Mouse (Mus musculus) gonadal fat pad, adult 2 months (tissue): ENCODE data around the gene Wrap73. TPM values are rescaled to one million over a fixed set of nuclear protein-coding genes. Genes with fewer than 3 reads are reported as not detected.

Experiments used
- DNase-seq: peaks from one replicate; pipeline ENCODE4 v3.0.0-alpha.2; 2012; ENCODE audit warnings: low read depth
- polyA plus RNA-seq: library from polyadenylated mRNA; depleted of rRNA; stranded (reverse); fragments of >200 nt; gene quantifications from 2 replicates; pipeline ENCODE4 v1.2.3, GENCODE M21; 2012; rRNA removed

Gene Wrap73
- polyA plus RNA-seq, 1 experiment, result 18.0 TPM

DNA sequence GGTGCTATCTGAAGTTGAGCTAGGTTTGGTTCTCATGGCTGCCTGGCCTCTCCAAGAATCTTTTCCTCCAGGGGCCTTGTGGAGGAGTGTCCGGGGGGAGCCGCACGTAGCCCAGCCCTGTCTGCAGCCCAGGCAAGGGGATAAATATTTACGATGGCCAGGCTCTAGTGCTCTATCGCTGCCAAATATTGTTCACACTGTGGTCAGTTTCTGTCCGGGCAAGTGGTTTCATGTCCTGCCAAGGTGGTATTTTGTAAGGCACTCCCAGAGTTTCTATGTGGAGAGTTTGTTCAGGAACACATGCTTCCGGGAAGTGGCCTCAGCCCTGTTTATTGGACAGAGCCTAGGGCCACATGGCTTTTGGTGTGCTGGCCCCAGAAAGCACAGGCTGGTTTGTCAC lies 38.8 kb downstream of the Wrap73 start:
- no peak for DNase-seq

- DNase-seq, result no peak
These were observed 41.4 kb downstream of the Wrap73 start for GRCm38 (mm10) chr4:154183566-154183965.

DNA sequence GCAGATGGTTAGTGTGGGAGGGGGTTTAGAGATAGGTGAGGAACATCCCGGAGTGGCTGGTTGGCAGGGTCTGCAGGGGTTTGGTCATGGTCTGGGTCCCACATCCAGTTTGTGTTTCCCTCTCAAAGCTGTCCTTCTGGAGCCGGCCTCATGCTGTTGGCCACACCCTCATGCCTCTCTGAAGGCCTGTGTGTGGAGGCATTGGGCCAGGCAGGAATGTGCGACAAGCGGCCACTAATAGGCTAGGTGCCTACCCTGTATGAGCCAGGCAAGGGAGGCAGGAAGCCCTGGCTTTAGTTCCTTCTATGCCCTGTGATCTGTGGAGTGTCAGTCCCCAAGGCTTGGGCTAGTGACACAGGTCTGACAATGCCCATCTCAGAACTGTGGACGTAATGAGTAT lies 42.8 kb downstream of the Wrap73 start:
- DNase-seq, result no peak

GRCm38 (mm10) chr4:154186002-154186537 lies 43.9 kb downstream of the Wrap73 start:
- DNase-seq, result no peak

- DNase-seq, result no peak
These were observed 46.8 kb downstream of the Wrap73 start for GRCm38 (mm10) chr4:154188948-154189347.

- no peak for DNase-seq
These were observed 55.8 kb downstream of the Wrap73 start for GRCm38 (mm10) chr4:154197961-154198360.

DNA sequence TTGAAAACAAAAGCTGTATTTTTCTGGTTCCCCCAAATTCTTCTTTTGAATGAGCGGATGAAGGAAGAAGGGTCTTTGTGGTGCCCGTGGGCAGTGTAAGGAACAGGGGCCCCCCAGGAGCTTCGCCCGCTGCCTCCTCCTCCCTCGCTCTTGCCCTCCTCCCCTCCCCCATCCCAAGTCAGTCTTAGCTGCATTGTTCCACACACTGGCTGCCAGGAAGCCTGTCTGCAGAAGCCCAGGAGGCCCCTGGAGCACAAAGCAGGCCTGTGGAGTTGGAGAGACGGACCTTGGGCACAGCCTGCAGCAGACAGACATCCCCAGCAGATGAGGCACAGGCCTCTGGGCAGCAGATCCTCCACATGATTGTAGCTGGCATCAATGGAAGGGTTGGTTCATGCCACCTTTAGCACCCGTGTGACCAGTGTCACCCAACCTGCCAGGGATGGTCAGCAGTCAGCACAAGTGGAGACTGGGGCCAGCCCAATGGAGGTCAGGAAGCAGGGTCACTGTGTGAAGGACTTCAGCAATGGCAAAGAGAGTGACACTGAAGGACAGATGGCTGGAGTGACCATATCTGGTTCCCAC lies 56.3 kb downstream of the Wrap73 start:
- DNase-seq, result no peak

DNA sequence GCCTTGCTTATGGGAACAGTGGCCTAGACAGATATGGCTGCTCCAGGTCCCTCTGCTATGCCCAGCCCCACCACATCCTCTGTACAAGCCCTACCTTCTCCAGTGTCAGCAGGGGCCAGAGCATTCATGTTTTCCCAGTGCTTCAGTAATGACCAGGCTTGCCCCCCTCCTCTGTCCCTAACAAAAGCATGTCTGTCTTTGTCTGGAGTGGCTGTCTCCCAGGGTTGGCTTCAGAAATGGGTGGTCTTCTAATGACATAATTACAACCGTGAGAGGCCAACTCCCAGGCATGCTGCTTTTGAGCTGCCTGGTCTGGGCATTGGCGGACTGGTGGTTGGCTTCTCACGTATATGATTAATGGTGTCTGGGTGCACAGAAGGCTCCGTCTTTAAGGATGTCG lies 59.3 kb downstream of the Wrap73 start:
- no peak for DNase-seq

GRCm38 (mm10) chr4:154204532-154204931 lies 62.4 kb downstream of the Wrap73 start:
- DNase-seq, result no peak

DNA sequence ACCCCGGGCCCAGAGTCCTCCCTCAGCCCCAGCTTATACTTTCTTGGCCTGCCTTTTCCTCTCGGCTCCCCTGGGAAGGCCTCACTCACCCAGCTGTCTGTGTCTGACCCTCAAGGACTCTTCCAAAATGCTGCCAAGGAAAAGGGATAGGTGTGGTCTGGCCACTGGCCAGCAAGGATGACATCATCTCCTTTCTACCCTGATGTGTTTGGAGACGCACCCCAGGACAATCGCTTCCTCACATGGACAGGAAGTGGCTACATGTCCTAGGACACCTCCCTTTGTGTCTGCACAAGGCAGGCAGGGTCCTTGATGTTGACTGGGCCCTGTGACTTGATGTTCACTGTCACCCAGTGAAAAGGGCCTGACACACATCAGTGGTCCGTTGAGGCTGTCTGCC lies 63.2 kb downstream of the Wrap73 start:
- no peak for DNase-seq

DNA sequence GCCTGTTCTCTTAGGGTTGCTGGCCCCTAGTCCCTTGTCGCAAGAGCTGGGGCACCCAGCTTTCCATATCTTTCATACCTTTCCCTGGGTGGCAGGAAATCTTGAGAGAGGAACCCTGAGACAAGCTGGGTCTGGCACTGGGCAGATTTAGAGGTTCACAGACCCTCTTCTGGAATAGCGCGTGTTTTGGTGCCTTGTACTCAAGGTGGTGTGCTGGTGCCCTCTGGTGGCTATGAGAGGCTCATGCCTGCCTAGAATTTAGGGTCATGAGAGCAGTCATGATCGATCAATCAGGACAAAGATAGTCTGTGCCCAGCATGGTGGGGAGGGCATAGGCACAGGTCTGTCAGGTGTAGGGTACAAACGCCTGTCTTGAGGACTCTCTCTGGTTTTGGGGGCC lies 65.1 kb downstream of the Wrap73 start:
- DNase-seq, result no peak

- no peak for DNase-seq
These were observed 66.9 kb downstream of the Wrap73 start for GRCm38 (mm10) chr4:154209054-154209453.

- no peak for DNase-seq
These were observed 67.7 kb downstream of the Wrap73 start for GRCm38 (mm10) chr4:154209825-154210224.

DNA sequence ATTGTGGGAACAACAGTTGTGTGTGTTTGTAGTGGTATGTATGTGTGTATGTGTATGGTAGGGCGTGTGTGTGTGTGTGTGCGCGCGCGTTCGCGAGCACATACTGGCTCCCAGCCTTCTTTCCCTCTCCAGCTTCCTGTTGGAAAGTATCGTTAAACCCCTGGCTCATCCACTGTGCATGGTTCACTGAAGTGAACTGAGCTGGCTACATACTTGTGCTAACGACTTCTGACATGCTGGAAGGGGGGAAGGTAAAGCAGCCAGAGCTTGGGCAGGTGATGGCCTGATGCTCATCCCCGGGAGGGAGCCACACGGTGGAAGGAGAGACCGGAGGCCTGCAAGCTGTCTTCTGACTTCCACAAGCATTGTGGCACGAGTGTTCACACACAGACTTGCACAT lies 69.3 kb downstream of the Wrap73 start:
- DNase-seq, result no peak

DNA sequence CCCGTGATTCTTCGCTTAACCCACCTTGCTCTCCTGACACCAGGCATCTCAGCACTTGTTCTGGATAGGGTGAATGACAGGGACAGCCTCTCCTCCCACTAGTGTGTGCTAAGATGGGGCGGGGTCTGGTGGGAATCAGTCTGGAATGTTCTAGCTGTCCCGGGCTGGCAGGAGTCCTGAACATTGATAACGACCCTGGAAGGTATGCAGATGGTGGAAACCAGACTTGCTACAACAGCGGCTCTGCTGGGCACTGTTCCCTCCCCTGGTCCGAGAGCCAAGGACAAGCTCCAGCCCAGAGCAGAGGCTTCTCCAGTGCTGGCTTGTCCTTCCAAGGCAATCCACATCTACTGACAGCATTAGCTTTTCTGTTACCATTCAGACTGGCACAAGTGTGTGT lies 71.4 kb downstream of the Wrap73 start:
- DNase-seq, result no peak

- no peak for DNase-seq
These were observed 71.9 kb downstream of the Wrap73 start for GRCm38 (mm10) chr4:154214075-154214474.

Other genes with a start within 250 kb of the Wrap73 start
- gene A430005L14Rik, start 185.1 kb upstream of the Wrap73 start, polyA plus RNA-seq, result 24.5 and 28.6 TPM in 2 replicates
- gene Dffb, start 167.2 kb upstream of the Wrap73 start, polyA plus RNA-seq, result 11.7 and 14.7 TPM in 2 replicates
- 16.5 and 19.6 TPM in 2 replicates for gene Cep104, start 167.2 kb upstream of the Wrap73 start, polyA plus RNA-seq
- 38.6 and 47.0 TPM in 2 replicates for gene Lrrc47, start 130.6 kb upstream of the Wrap73 start, polyA plus RNA-seq
- gene Smim1, start 116.1 kb upstream of the Wrap73 start, polyA plus RNA-seq, result 338 and 347 TPM in 2 replicates
- gene Ccdc27, start 99.7 kb upstream of the Wrap73 start, polyA plus RNA-seq, result 0.16 and 0.23 TPM in 2 replicates
- gene Trp73, start 2.2 kb upstream of the Wrap73 start, polyA plus RNA-seq, result 0.82 and 0.96 TPM in 2 replicates
- 139 and 174 TPM in 2 replicates for gene Tprgl, start 18.3 kb downstream of the Wrap73 start, polyA plus RNA-seq
- 18.3 and 27.3 TPM in 2 replicates for gene Megf6, start 28.4 kb downstream of the Wrap73 start, polyA plus RNA-seq
- 24.0 and 33.3 TPM in 2 replicates for gene Arhgef16, start 159.3 kb downstream of the Wrap73 start, polyA plus RNA-seq
- gene B230104I21Rik, start 193.8 kb downstream of the Wrap73 start, polyA plus RNA-seq, result not detected in 2 replicates